Mouse (Mus musculus) heart, postnatal 0 days (tissue): ENCODE results near the gene Rras.

Experiments used
- CTCF ChIP-seq: IDR thresholded peaks from 2 replicates; pipeline ENCODE4 v1.5.1; 2016; ENCODE audit warnings: antibody characterized with exemption, control low read depth, low read depth
- EP300 ChIP-seq: IDR thresholded peaks from 2 replicates; pipeline ENCODE4 v1.6.1; 2016; ENCODE audit warnings: antibody characterized with exemption, low read depth

DNA sequence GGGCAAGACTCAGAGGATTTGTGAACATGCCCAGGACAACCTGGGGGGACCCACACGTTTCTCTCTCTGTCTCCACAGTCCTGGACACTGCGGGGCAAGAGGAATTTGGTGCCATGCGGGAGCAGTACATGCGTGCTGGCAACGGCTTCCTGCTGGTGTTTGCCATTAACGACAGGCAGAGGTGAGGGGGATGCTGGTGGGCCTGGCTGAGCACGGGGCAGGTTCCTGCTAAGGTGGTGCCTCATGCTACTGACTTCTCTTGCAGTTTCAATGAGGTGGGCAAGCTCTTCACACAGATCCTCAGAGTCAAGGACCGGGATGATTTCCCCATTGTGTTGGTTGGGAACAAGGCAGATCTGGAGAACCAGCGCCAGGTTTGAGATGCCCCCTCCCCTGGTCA is 2.5 kb downstream of the Rras start:
- TF ChIP-seq CTCF (no peak), EP300 (no peak)
